21 mouse cellular contexts compared by ENCODE assay signal in the genomic region with DNA sequence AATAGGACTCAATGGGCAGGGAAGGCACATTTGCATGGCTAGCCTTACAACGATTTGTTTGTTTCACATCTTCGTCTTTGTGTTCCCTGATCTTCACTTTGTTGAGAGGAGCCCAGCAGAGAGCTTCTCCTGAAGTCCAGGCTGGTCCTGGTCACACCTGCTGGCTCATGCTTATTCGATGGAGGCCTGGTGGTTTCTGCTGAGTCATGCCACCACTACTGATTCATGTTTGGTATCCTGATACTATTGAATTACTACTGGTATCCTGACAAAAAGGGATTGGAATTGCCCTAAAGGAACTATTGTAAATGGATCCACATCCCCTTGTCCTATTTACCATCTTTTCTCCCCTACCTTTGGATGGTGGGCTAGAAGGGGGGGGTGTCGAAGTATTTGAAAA. TPM values are rescaled to one million over a fixed set of nuclear protein-coding genes. Genes with fewer than 3 reads are reported as not detected.
DNase-seq lines count a peak whose midpoint lies in the region; ATAC-seq and TF ChIP-seq lines count a peak whose summit lies in the region.
"Had no signal": no experiment of that assay in that cellular context is flagged by ENCODE, and none has a peak within 500 bp of the region (broad histone marks: within the 10 kb centered on the region; RNA-seq: fewer than 3 reads in every experiment).

No protein-coding gene starts in this region.

- TF ChIP-seq POLR2A in MEL (IDR thresholded peaks at IDR 0.05; ENCODE audit: control insufficient read depth in 1 of 2, insufficient read depth in 1 of 2, low read depth in 1 of 2, low read length in 2 of 2, poor library complexity in 1 of 2): no peak
- TF ChIP-seq POLR2A in kidney, adult 2 months (IDR thresholded peaks at IDR 0.05; ENCODE audit: low read depth, low read length): no peak

- TF ChIP-seq EP300 in MEL (IDR thresholded peaks at IDR 0.05; ENCODE audit: low read depth in 1 of 2, low read length in 2 of 2): no peak

- no peak for TF ChIP-seq RAD21 in MEL (IDR thresholded peaks at IDR 0.05; ENCODE audit: low read depth, low read length)

- H3K36me3 ChIP-seq in liver, embryonic 11.5 days (ENCODE audit: control insufficient read depth, insufficient read depth, low read length): no peaks in the 10 kb centered on the region
- H3K36me3 ChIP-seq in MEL (ENCODE audit: control insufficient read depth in 1 of 2, insufficient read depth in 2 of 2, low read length in 2 of 2): no peaks in the 10 kb centered on the region; a peak in 1 of 4 replicates
- H3K36me3 ChIP-seq in liver, embryonic 13.5 days: no peaks in the 10 kb centered on the region
- H3K36me3 ChIP-seq in kidney, adult 2 months (ENCODE audit: control insufficient read depth, insufficient read depth, low read length): no peaks in the 10 kb centered on the region
- H3K36me3 ChIP-seq: embryonic facial prominence, embryonic 12.5 days; hindbrain, embryonic 10.5 days; limb, embryonic 10.5 days; midbrain, embryonic 10.5 days; neural tube, embryonic 15.5 days had no signal

- H3K4me3 ChIP-seq in liver, embryonic 11.5 days (ENCODE audit: low read depth, low read length): no peak overlapping the region
- H3K4me3 ChIP-seq in MEL (ENCODE audit: control insufficient read depth in 1 of 2, insufficient read depth in 1 of 2, low read depth in 2 of 2, low read length in 2 of 2): no peak overlapping the region
- H3K4me3 ChIP-seq in liver, embryonic 13.5 days (replicated peaks): no peak overlapping the region
- H3K4me3 ChIP-seq in kidney, adult 2 months (ENCODE audit: insufficient read depth, low read depth, low read length): no peak overlapping the region
- H3K4me3 ChIP-seq: embryonic facial prominence, embryonic 12.5 days; erythroblast, embryonic 14.5 days; gastrocnemius, adult 2 months; hindbrain, embryonic 10.5 days; limb, embryonic 10.5 days; midbrain, embryonic 10.5 days; neural tube, embryonic 15.5 days had no signal

- H3K9ac ChIP-seq in liver, embryonic 11.5 days (ENCODE audit: low read depth, low read length): no peak overlapping the region
- H3K9ac ChIP-seq in MEL (ENCODE audit: control insufficient read depth, low read depth, low read length, poor library complexity, severe bottlenecking): no peak overlapping the region
- no peak overlapping the region for H3K9ac ChIP-seq in liver, embryonic 13.5 days
- H3K9ac ChIP-seq: embryonic facial prominence, embryonic 12.5 days; neural tube, embryonic 15.5 days had no signal

- no peak for ATAC-seq in liver, embryonic 11.5 days (replicated peaks; ENCODE audit: low FRiP score)
- ATAC-seq in liver, embryonic 13.5 days (ENCODE audit: low read depth): peak; percentile 85
- ATAC-seq: forebrain, embryonic 14.5 days; hindbrain, embryonic 16.5 days; intestine, postnatal 0 days; lung, postnatal 0 days had no signal

- H3K27ac ChIP-seq in liver, embryonic 11.5 days (ENCODE audit: low read depth, low read length): no peak overlapping the region
- H3K27ac ChIP-seq in MEL (ENCODE audit: control insufficient read depth, low read depth, low read length): no peak overlapping the region
- peak overlapping the region; percentile 58; the same call in 1 of the 2 replicates for H3K27ac ChIP-seq in liver, embryonic 13.5 days
- H3K27ac ChIP-seq in kidney, adult 2 months (ENCODE audit: insufficient read depth, low read depth, low read length): no peak overlapping the region
- H3K27ac ChIP-seq: embryonic facial prominence, embryonic 12.5 days; gastrocnemius, adult 2 months; hindbrain, embryonic 10.5 days; limb, embryonic 10.5 days; midbrain, embryonic 10.5 days; neural tube, embryonic 15.5 days had no signal

- H3K4me1 ChIP-seq in liver, embryonic 11.5 days (replicated peaks; ENCODE audit: control insufficient read depth, insufficient read depth, low read length): no peaks in the 10 kb centered on the region
- peaks cover 0 to 4% of the 10 kb centered on the region in 2 experiments; a peak in 1 of 4 replicates for H3K4me1 ChIP-seq in MEL (ENCODE audit: control insufficient read depth in 1 of 2, insufficient read depth in 2 of 2, low read length in 2 of 2)
- H3K4me1 ChIP-seq in liver, embryonic 13.5 days (replicated peaks): peaks cover 10% of the 10 kb centered on the region
- H3K4me1 ChIP-seq in kidney, adult 2 months (ENCODE audit: control insufficient read depth, insufficient read depth, low read length): no peaks in the 10 kb centered on the region
- H3K4me1 ChIP-seq: embryonic facial prominence, embryonic 12.5 days; hindbrain, embryonic 10.5 days; limb, embryonic 10.5 days; midbrain, embryonic 10.5 days; neural tube, embryonic 15.5 days had no signal

- no peaks in the 10 kb centered on the region for H3K79me2 ChIP-seq in MEL (ENCODE audit: control insufficient read depth, insufficient read depth, low read length, poor library complexity)

- H3K27me3 ChIP-seq in liver, embryonic 11.5 days (replicated peaks; ENCODE audit: control insufficient read depth, insufficient read depth, low read length): no peaks in the 10 kb centered on the region
- no peaks in the 10 kb centered on the region for H3K27me3 ChIP-seq in MEL (ENCODE audit: control insufficient read depth in 1 of 2, insufficient read depth in 2 of 2, low read length in 2 of 2)
- no peaks in the 10 kb centered on the region for H3K27me3 ChIP-seq in liver, embryonic 13.5 days
- no peaks in the 10 kb centered on the region for H3K27me3 ChIP-seq in kidney, adult 2 months (replicated peaks; ENCODE audit: control insufficient read depth, insufficient read depth, low read length)
- H3K27me3 ChIP-seq: embryonic facial prominence, embryonic 12.5 days; neural tube, embryonic 15.5 days had no signal

- DNase-seq in liver (peak; percentile 80), MEL (ENCODE audit: low read depth, low spot score) (no peak)
- DNase-seq in liver, embryonic 11.5 days (ENCODE audit: low spot score): no peak
- DNase-seq in liver, embryonic 13.5 days: peak; percentile 48
- no peak for DNase-seq in kidney, adult 2 months
- DNase-seq in adrenal gland, adult 2 months: no peak
- DNase-seq in layer of hippocampus, postnatal 36 days: no peak
- DNase-seq: cerebellum, adult 18-20 months; cerebellum, postnatal 25 days; gastrocnemius, adult 2 months; right cerebral cortex, adult 18-20 months had no signal

- 85% methylated on average over 4 of the region's 4 CpGs for whole genome bisulfite sequencing in liver, embryonic 11.5 days
- 66% methylated on average over 4 of the region's 4 CpGs for WGBS in liver, embryonic 13.5 days (ENCODE audit: insufficient replicate concordance)
- WGBS in kidney, adult 2 months: 83% methylated on average over 4 of the region's 4 CpGs

- no peak for TF ChIP-seq CTCF in MEL (IDR thresholded peaks at IDR 0.05 in 2 of 3, conservative IDR thresholded peaks at IDR 0.05 in 1 of 3; ENCODE audit: control insufficient read depth in 1 of 3, insufficient read depth in 1 of 3, low read depth in 2 of 3, low read length in 3 of 3, poor library complexity in 1 of 3, severe bottlenecking in 1 of 3)
- no peak for TF ChIP-seq CTCF in kidney, adult 2 months (conservative IDR thresholded peaks at IDR 0.05; ENCODE audit: insufficient read depth, insufficient read length, low read depth, low read length)

- H3K9me3 ChIP-seq in liver, embryonic 11.5 days (ENCODE audit: control insufficient read depth, low read length): no peaks in the 10 kb centered on the region
- H3K9me3 ChIP-seq in MEL (replicated peaks; ENCODE audit: insufficient read depth, low read length): no peaks in the 10 kb centered on the region
- peaks cover 5% of the 10 kb centered on the region; the same call in 1 of the 2 replicates for H3K9me3 ChIP-seq in liver, embryonic 13.5 days (replicated peaks)
- H3K9me3 ChIP-seq: embryonic facial prominence, embryonic 12.5 days; hindbrain, embryonic 10.5 days; limb, embryonic 10.5 days; midbrain, embryonic 10.5 days; neural tube, embryonic 15.5 days had no signal

- no peak overlapping the region for H3K4me2 ChIP-seq in liver, embryonic 11.5 days
- no peak overlapping the region for H3K4me2 ChIP-seq in liver, embryonic 13.5 days
- H3K4me2 ChIP-seq: embryonic facial prominence, embryonic 12.5 days; neural tube, embryonic 15.5 days had no signal

TF ChIP-seq in MEL, 35 proteins besides CTCF, POLR2A, EP300 and RAD21:
- TF ChIP-seq JUND (IDR thresholded peaks at IDR 0.05; ENCODE audit: low read depth, low read length) (no peak), SIN3A (IDR thresholded peaks at IDR 0.05; ENCODE audit: low read length) (no peak), MYB (IDR thresholded peaks at IDR 0.05; ENCODE audit: low read depth, low read length) (no peak), BHLHE40 (IDR thresholded peaks at IDR 0.05; ENCODE audit: borderline replicate concordance, low read depth, low read length) (no peak), ZC3H11A (IDR thresholded peaks at IDR 0.05; ENCODE audit: low read depth, low read length) (no peak), CHD1 (IDR thresholded peaks at IDR 0.05; ENCODE audit: low read depth, low read length) (no peak), GABPA (IDR thresholded peaks at IDR 0.05; ENCODE audit: low read depth, low read length) (0 out of 2 replicates have a peak, but pooled peaks have one; percentile 35)

RNA-seq across cellular contexts. Expression of a gene that starts 13.8 kb away (rescaled TPM):
- polyA plus RNA-seq in liver, embryonic 11.5 days (2014; fragmentation: Nextera tagmentation; extraction: Ambion mirVana): 5.5 and 5.7 TPM in 2 replicates
- not detected in 2 replicates for total RNA-seq in MEL (2012; rRNA removed)
- polyA plus RNA-seq in MEL (2012; ENCODE audit: insufficient read depth in 1 of 2, insufficient read length in 2 of 2, low read depth in 1 of 2, low replicate concordance in 2 of 2, missing spikeins in 1 of 2): not detected
- 1.3 and 1.8 TPM in 2 replicates for polyA plus RNA-seq in liver, embryonic 13.5 days (2015; fragmentation: Nextera tagmentation; extraction: Ambion mirVana)
- polyA plus RNA-seq in kidney, adult 2 months (2012; rRNA removed): 4.2 and 5.4 TPM in 2 replicates
- total RNA-seq in adrenal gland, adult 2 months (2021): 1 to 10 TPM; 5.0 to 7.9 TPM
- polyA plus RNA-seq in adrenal gland, adult 2 months (2012; rRNA removed): 11.3 and 12.3 TPM in 2 replicates
- 10 to 100 TPM; 40.6 to 52.9 TPM for total RNA-seq in layer of hippocampus, postnatal 36 days (2021)
- polyA plus RNA-seq: erythroblast, embryonic 14.5 days had no signal

RNA-seq across cellular contexts. Expression of a gene that starts 40.8 kb away (rescaled TPM):
- 8.6 and 8.8 TPM in 2 replicates for polyA plus RNA-seq in liver, embryonic 11.5 days (2014; fragmentation: Nextera tagmentation; extraction: Ambion mirVana)
- total RNA-seq in MEL (2012; rRNA removed): 0.56 and 0.62 TPM in 2 replicates
- polyA plus RNA-seq in MEL (2012; ENCODE audit: insufficient read depth in 1 of 2, insufficient read length in 2 of 2, low read depth in 1 of 2, low replicate concordance in 2 of 2, missing spikeins in 1 of 2): 1 to 10 TPM in 1 of 2 experiments, not detected in 1; 2.4 TPM
- polyA plus RNA-seq in liver, embryonic 13.5 days (2015; fragmentation: Nextera tagmentation; extraction: Ambion mirVana): 3.1 and 3.7 TPM in 2 replicates
- polyA plus RNA-seq in kidney, adult 2 months (2012; rRNA removed): 20.0 and 21.8 TPM in 2 replicates
- 10 to 100 TPM; 22.0 to 24.1 TPM for total RNA-seq in adrenal gland, adult 2 months (2021)
- 44.8 and 49.3 TPM in 2 replicates for polyA plus RNA-seq in adrenal gland, adult 2 months (2012; rRNA removed)
- 100 to 1,000 TPM; 204 to 213 TPM for total RNA-seq in layer of hippocampus, postnatal 36 days (2021)

Comparison
In these comparisons a context has a peak if more than half of its experiments do, and no peak if none do; other contexts are left out.
1. DNase-seq: peak in liver (single experiment) and liver, embryonic 13.5 days (single experiment); none in liver, embryonic 11.5 days (single experiment), MEL (single experiment), kidney, adult 2 months (single experiment), adrenal gland, adult 2 months (single experiment) and layer of hippocampus, postnatal 36 days (0 of 2).